Mouse (Mus musculus) retina, adult 2 months (tissue): ENCODE measurements around the gene Hnrnpa0.
"Not testable (repeated sequence)": the region's sequence is repeated elsewhere in the genome, so short reads cannot be mapped to it uniquely, and the experiment has no call there.

Experiments
- DNase-seq: peaks from one replicate; pipeline ENCODE4 v3.0.0-alpha.2; 2012; ENCODE audit warnings: low read depth, low spot score

Gene Hnrnpa0

GRCm38 (mm10) chr13:58128396-58128767 lies at the start of gene Hnrnpa0:
TSS of gene Hnrnpa0 (minus strand) at chr13:58128556.
- DNase-seq, result peak; percentile 91

- DNase-seq, result no peak
Measured at GRCm38 (mm10) chr13:58177511-58178208, 49.3 kb upstream of the Hnrnpa0 start.

DNA sequence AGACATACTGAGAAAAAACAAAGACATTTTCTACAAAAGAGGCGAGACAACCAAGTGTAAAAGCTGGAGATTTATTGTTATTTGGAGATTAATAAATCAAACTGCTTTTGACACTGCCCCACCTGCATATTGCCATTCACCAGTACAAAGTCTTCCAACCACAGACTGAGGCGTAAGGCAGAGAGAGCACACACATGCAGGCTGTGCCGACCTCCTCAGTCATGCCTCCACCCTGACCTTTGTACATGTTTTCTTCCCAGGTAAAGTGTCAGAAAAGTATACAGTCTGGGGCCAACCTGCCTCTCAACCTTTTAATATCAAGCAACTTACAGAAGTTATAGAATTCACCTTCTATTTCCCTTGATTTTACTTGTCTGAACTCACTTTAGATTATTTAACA lies 47.7 kb upstream of the Hnrnpa0 start:
- no peak for DNase-seq

- no peak for DNase-seq
Measured at GRCm38 (mm10) chr13:58168119-58168518, 39.8 kb upstream of the Hnrnpa0 start.

DNA sequence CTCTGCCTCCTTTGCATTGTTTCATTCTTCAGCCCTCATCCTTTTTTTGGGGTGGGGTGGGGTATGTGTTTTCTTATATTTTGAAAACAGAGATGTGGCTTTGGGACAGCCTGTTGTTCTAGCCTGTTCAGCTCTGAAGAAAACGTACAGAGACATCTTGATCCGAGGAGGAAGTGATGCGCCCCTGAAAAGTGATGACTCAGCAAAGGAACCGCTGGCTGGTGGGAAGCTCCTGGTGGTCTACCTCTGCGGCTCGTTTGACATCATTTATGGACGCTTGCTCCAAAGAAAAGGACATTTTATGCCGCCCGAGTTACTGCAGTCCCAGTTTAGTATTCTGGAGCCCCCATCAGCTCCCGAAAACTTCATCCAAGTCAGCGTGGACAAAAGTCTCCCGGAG lies 35.0 kb upstream of the Hnrnpa0 start:
- no peak for DNase-seq

GRCm38 (mm10) chr13:58160761-58161160 lies 32.4 kb upstream of the Hnrnpa0 start:
- no peak for DNase-seq

- peak; percentile 77 for DNase-seq
Measured at GRCm38 (mm10) chr13:58158099-58158912, 29.9 kb upstream of the Hnrnpa0 start.

GRCm38 (mm10) chr13:58157447-58158098 lies 29.2 kb upstream of the Hnrnpa0 start, which contains the start of gene Idnk:
TSS of gene Idnk (plus strand) at chr13:58157649.
- peak; percentile 80 for DNase-seq

- peak; percentile 4 for DNase-seq
Measured at GRCm38 (mm10) chr13:58157036-58157435, 28.7 kb upstream of the Hnrnpa0 start.

- DNase-seq, result no peak
Measured at GRCm38 (mm10) chr13:58156031-58156430, 27.7 kb upstream of the Hnrnpa0 start.

GRCm38 (mm10) chr13:58150442-58150841 lies 22.1 kb upstream of the Hnrnpa0 start:
- DNase-seq, result no peak

- DNase-seq, result no peak
Measured at GRCm38 (mm10) chr13:58149629-58150028, 21.3 kb upstream of the Hnrnpa0 start.

- no peak for DNase-seq
Measured at GRCm38 (mm10) chr13:58149033-58149558, 20.7 kb upstream of the Hnrnpa0 start.

DNA sequence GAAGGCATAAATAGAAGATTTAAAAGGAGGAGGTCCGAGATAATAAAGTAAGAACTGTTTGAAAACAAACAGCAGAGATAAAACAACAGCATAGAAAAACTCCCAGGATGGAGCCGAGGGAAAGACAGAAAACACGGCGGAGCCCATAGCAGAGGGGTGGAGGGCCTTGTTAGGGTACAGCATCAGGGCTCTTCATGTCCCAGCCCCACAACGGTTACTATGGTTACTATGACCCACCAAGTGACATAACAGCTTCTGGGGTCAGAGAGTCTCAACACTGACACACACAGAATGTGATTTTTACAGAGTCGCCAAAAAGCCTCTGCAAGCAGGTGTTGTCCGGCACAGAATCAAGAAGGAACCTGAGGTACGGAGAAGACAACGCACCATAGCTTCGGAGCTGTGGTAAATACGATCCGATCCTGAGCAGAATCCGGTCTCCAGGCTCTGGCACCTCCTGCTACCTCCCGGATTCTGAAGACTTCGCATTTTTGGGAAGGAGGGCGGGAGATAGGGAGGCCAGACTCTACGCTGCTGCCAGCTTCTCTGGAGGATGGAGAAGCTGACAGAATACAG lies 20.0 kb upstream of the Hnrnpa0 start:
- no peak for DNase-seq

GRCm38 (mm10) chr13:58147760-58148159 lies 19.4 kb upstream of the Hnrnpa0 start:
- DNase-seq, result no peak

- DNase-seq, result not testable (repeated sequence)
Measured at GRCm38 (mm10) chr13:58146603-58147002, 18.2 kb upstream of the Hnrnpa0 start.

DNA sequence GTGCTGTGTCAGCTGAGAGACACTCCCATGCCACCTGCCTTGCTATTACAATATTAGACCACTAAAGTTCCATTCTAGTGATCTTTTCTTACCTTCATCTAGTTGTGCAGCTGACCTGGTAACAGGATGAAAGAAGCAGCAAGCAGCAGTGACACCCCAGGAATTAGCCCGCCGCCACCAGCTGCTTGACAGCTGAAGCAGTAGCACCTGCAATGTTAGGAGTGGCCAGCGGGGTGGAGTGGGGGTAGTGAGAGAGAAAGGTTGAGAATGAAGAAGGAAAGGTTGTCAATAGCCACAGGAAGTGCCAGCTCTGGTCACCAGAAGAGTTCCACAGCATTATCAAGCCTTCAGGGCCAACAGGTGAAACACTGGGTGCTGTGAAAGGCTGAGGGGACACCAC lies 3.3 kb upstream of the Hnrnpa0 start:
- DNase-seq, result no peak

GRCm38 (mm10) chr13:58129687-58130246 lies 1.4 kb upstream of the Hnrnpa0 start:
- no peak for DNase-seq

DNA sequence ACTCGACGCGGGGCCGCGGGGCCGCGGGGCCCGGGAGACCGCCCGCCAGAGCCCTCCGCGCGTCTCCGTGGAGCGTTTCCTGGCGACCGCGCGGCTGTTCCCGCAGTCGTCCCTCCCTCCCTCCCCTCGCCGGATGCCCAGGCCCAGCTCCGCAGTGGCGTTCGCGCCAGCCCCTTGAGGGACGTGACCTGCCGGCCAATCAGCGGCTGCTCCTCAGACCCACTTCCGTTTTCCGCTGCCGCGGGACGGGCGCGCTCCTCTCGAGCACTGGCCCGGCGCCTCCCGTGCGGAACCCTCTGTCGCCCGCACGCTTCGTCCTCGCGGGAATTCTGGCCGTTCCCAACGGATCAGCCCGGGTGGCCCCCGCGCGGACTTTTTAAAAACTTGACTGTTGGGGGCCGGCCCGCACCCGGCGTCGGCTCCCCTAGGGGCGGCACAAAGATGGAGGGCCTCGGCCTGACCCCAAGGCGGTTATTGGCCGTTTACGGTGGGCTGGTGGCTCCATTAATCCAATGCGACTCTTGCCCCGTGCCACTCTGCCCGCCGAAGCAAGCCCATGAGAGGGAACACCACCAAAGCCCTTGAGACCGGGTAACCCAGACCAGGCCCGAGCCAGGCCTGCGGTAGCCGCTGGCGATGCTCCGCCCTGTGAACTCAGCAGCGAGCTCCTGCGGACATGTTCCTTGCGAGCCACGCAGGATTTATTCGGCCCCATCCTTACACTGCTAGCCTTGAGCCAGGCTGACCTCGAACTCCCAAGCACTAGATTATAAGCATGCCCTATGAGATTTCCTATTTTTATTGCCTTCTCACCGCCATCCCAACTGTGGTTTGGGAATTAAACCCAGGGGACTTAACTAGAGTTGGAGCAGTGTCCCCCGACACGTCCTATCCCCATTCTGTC lies 664 bp upstream of the Hnrnpa0 start:
- peak; percentile 88 for DNase-seq

DNA sequence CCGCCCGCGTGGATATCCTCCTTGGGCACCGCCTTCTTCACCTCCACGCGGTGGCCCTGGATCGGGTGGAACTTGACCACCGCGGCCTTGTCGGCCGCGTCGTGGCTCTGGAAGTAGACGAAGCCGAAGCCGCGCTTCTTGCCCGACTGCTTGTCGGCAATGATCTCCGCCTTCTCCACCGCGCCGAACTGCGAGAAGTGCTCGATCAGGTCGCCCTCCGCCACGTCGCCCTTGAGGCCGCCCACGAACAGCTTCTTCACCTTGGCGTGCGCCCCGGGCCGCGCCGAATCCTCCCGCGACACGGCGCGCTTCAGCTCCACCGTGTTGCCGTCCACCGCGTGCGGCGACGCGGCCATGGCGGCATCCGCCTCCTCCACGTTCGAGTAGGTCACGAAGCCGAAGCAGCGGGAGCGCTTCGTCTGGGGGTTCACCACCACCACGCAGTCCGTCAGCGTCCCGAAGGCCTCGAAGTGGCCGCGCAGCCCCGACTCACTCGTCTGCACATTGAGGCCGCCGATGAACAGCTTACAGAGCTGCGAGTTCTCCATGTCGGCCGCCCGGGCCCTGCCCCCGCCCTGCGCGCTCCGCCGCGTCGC lies 492 bp downstream of the Hnrnpa0 start:
- DNase-seq, result peak; percentile 32
